Mouse (Mus musculus) left cerebral cortex, postnatal 10 days (tissue): ENCODE measurements at regions not wholly inside any gene's neighbourhood (a gene's known extent, or its start where the extent isn't known, plus 50 kb on each side); places are given as distances from the start of the nearest gene placed in this dataset.
A peak's percentile ranks its signal among the peaks of the same experiment; 100 is the strongest.

Experiments
- DNase-seq, 2 experiments: peaks; one replicate each; pipeline ENCODE4 v3.0.0; 2021 to 2022; ENCODE audit warnings: low spot score in 2 of 2, mixed read lengths in 1 of 2; ENCODE audit errors: extremely low spot score in 1 of 2
- intact Hi-C: fragments of 180-260 bp; cut with DNase I; formaldehyde crosslinking; loops from one replicate; pipeline ENCODE4 v1.15.1; 2025

- intact Hi-C loops = no loop called here
- DNase-seq = no peak
These were observed 273.5 kb downstream of the Amy2a5 start for GRCm38 (mm10) chr3:112985094-112985636.

DNA sequence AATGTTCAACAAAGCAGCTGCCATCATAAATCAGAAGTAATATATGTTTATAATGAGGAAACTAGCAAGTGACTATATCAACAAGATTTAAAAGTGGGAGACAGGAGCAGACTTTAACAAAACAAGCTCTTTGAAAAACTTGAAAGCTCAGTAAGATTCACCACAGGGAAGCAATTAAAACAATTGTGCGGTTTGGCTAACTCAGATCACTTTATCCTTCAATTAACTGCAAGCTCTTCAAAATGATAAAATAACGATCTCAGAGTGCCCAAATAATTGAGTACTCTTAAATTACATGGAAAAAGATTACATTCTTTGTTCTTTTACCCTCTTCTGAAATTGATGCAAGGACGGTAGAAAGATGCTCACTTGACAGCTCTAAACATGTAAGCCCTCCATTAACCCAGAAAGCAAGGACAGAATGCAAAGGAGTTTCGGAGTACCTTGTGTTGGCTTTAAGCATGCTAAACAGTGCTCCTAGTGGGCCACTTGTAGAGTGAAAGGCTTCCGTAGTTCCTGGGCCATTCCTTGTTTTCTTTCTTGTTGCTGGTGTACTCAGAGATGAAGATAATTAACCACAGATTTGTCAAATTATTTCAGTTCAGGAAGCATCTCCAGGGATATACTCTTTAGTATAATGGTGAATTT lies 305.1 kb downstream of the Amy2a5 start:
- intact Hi-C loops = no loop called here
- no peak for DNase-seq

- DNase-seq = no peak
- intact Hi-C loops = no loop called here
These were observed 306.4 kb downstream of the Amy2a5 start for GRCm38 (mm10) chr3:112952227-112952626.

DNA sequence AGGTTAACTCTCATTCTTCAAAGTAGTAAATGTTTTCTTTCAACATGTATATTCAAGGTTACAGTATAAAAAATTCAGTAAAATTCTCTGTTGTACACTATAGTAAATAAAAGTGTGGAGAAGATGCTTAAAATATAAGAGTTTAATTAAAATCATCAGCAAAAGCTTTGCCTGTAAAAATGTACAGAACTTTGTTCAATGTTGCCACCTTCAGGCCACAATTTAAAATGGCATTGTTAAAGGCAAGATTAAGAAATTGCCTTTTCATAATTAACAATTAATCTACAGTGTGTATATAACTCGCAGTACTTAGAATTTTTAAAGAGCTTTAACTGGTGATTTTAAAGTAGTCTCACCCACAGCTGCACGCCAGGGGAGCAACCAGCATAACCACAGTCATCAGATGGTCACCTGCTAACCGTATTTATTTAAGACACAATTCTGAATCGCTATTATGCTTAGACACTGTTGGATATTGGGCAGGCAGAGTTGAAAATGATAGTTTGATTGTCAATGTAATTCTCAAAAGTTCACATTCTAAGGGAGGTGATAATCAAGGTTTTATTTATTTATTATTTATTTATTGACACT lies 316.5 kb downstream of the Amy2a5 start:
- peak in 1 of 2 experiments; percentile 4 for DNase-seq
- intact Hi-C loops = no loop called here
